Mouse (Mus musculus) liver, postnatal 0 days (tissue): ENCODE results near the gene Radil.

ENCODE experiments used
- CTCF ChIP-seq: sonication (generic); IDR thresholded peaks from 2 replicates; pipeline ENCODE4 v1.5.1; 2016; ENCODE audit warnings: antibody characterized with exemption, low read depth
- EP300 ChIP-seq: IDR thresholded peaks from 2 replicates; pipeline ENCODE4 v1.6.1; 2016; ENCODE audit warnings: antibody characterized with exemption, low read depth, mild to moderate bottlenecking

GRCm38 (mm10) chr5:142576832-142577231 is 25.9 kb upstream of the Radil start:
- no peak for TF ChIP-seq CTCF
- TF ChIP-seq EP300, result no peak
